Mouse (Mus musculus): ENCODE measurements around the gene Scoc. TPM values are rescaled to one million over a fixed set of nuclear protein-coding genes. Genes with fewer than 3 reads are reported as not detected.
"Not testable (repeated sequence)": the region's sequence is repeated elsewhere in the genome, so short reads cannot be mapped to it uniquely, and the experiment has no call there.

The Scoc gene
- polyA plus RNA-seq (2016; fragmentation: Nextera tagmentation; extraction: Ambion mirVana), result 74.7 and 83.7 TPM in 2 replicates

GRCm38 (mm10) chr8:83458222-83458621 lies at the start of gene Scoc:
Gene Scoc, minus strand, starts transcription at chr8:83458391.
- no peak for DNase-seq (ENCODE audit: low spot score)
- Histone ChIP-seq H3K4me1 (no peaks in the 10 kb centered on the region), H3K27ac (no peak within 1 kb of the TSS), H3K36me3 (no peaks in the 10 kb centered on the region), H3K27me3 (ENCODE audit: insufficient read depth, poor library complexity, severe bottlenecking) (no peaks in the 10 kb centered on the region), H3K4me3 (no peak within 1 kb of the TSS), H3K9me3 (no peaks in the 10 kb centered on the region)
- 80% methylated on average over 14 of the region's 14 CpGs for WGBS

GRCm38 (mm10) chr8:83459606-83460005 lies 1.4 kb upstream of the Scoc start:
- Histone ChIP-seq H3K4me3 (no peak overlapping the region), H3K4me1 (no peaks in the 10 kb centered on the region), H3K27me3 (ENCODE audit: insufficient read depth, poor library complexity, severe bottlenecking) (no peaks in the 10 kb centered on the region), H3K9me3 (no peaks in the 10 kb centered on the region), H3K27ac (no peak overlapping the region), H3K36me3 (no peaks in the 10 kb centered on the region)
- DNase-seq (ENCODE audit: low spot score), result no peak
- WGBS, result 73% methylated on average over 3 of the region's 3 CpGs

- H3K4me3 ChIP-seq, result no peak overlapping the region
- no peaks in the 10 kb centered on the region for H3K9me3 ChIP-seq
- no peak for DNase-seq (ENCODE audit: low spot score)
- WGBS, result 54% methylated on average over 6 of the region's 6 CpGs
- no peak overlapping the region for H3K27ac ChIP-seq
- no peaks in the 10 kb centered on the region for H3K36me3 ChIP-seq
- H3K27me3 ChIP-seq (ENCODE audit: insufficient read depth, poor library complexity, severe bottlenecking), result no peaks in the 10 kb centered on the region
- H3K4me1 ChIP-seq, result no peaks in the 10 kb centered on the region
These were observed 1.1 kb downstream of the Scoc start for GRCm38 (mm10) chr8:83457121-83457520.

GRCm38 (mm10) chr8:83451056-83451455 lies 7.1 kb downstream of the Scoc start:
- H3K36me3 ChIP-seq, result no peaks in the 10 kb centered on the region
- no peaks in the 10 kb centered on the region for H3K27me3 ChIP-seq (ENCODE audit: insufficient read depth, poor library complexity, severe bottlenecking)
- H3K9me3 ChIP-seq, result no peaks in the 10 kb centered on the region
- no peak overlapping the region for H3K4me3 ChIP-seq
- WGBS, result 30% methylated on average over 3 of the region's 3 CpGs
- H3K27ac ChIP-seq, result no peak overlapping the region
- DNase-seq (ENCODE audit: low spot score), result no peak
- H3K4me1 ChIP-seq, result no peaks in the 10 kb centered on the region

GRCm38 (mm10) chr8:83449960-83450359 lies 8.2 kb downstream of the Scoc start:
- Histone ChIP-seq H3K9me3 (no peaks in the 10 kb centered on the region), H3K27ac (no peak overlapping the region), H3K4me3 (no peak overlapping the region), H3K4me1 (no peaks in the 10 kb centered on the region), H3K27me3 (ENCODE audit: insufficient read depth, poor library complexity, severe bottlenecking) (no peaks in the 10 kb centered on the region), H3K36me3 (no peaks in the 10 kb centered on the region)
- no peak for DNase-seq (ENCODE audit: low spot score)
- WGBS, result 71% methylated on average over 1 of the region's 1 CpGs

GRCm38 (mm10) chr8:83443052-83443400 lies 15.2 kb downstream of the Scoc start:
- Histone ChIP-seq H3K27me3 (ENCODE audit: insufficient read depth, poor library complexity, severe bottlenecking) (no peaks in the 10 kb centered on the region), H3K4me1 (peaks cover 8% of the 10 kb centered on the region; the same call in 1 of the 2 replicates), H3K9me3 (no peaks in the 10 kb centered on the region), H3K36me3 (peaks cover 2% of the 10 kb centered on the region; the same call in 1 of the 2 replicates), H3K4me3 (peak overlapping the region; percentile 87), H3K27ac (peak overlapping the region; percentile 96)
- DNase-seq (ENCODE audit: low spot score), result no peak
- WGBS, result 35% methylated on average over 5 of the region's 5 CpGs

GRCm38 (mm10) chr8:83442243-83443051 lies 15.7 kb downstream of the Scoc start:
- Histone ChIP-seq H3K4me3 (peak overlapping the region; percentile 87), H3K27ac (peak overlapping the region; percentile 96), H3K9me3 (no peaks in the 10 kb centered on the region), H3K27me3 (ENCODE audit: insufficient read depth, poor library complexity, severe bottlenecking) (no peaks in the 10 kb centered on the region), H3K36me3 (peaks cover 8% of the 10 kb centered on the region), H3K4me1 (peaks cover 8% of the 10 kb centered on the region; the same call in 1 of the 2 replicates)
- WGBS, result 1% methylated on average over 64 of the region's 64 CpGs
- DNase-seq (ENCODE audit: low spot score), result peak; percentile 100

GRCm38 (mm10) chr8:83441656-83442242 lies 16.4 kb downstream of the Scoc start:
- peaks cover 15% of the 10 kb centered on the region for H3K36me3 ChIP-seq
- WGBS, result 2% methylated on average over 29 of the region's 29 CpGs
- no peaks in the 10 kb centered on the region for H3K9me3 ChIP-seq
- peaks cover 8% of the 10 kb centered on the region; the same call in 1 of the 2 replicates for H3K4me1 ChIP-seq
- H3K27ac ChIP-seq, result peak overlapping the region; percentile 96
- no peak for DNase-seq (ENCODE audit: low spot score)
- H3K4me3 ChIP-seq, result peak overlapping the region; percentile 87
- H3K27me3 ChIP-seq (ENCODE audit: insufficient read depth, poor library complexity, severe bottlenecking), result no peaks in the 10 kb centered on the region

- peaks cover 13% of the 10 kb centered on the region; the same call in 1 of the 2 replicates for H3K27me3 ChIP-seq (ENCODE audit: insufficient read depth, poor library complexity, severe bottlenecking)
- H3K36me3 ChIP-seq, result peaks cover 35% of the 10 kb centered on the region
- no peak for DNase-seq (ENCODE audit: low spot score)
- H3K4me1 ChIP-seq, result 0 out of 2 replicates have a peak, but pooled peaks cover 8% of the 10 kb centered on the region
- no peak overlapping the region for H3K4me3 ChIP-seq
- H3K27ac ChIP-seq, result no peak overlapping the region
- 78% methylated on average over 1 of the region's 1 CpGs for WGBS
- no peaks in the 10 kb centered on the region for H3K9me3 ChIP-seq
These were observed 21.1 kb downstream of the Scoc start for GRCm38 (mm10) chr8:83437077-83437476.

GRCm38 (mm10) chr8:83429071-83429524 lies 29.1 kb downstream of the Scoc start:
- DNase-seq (ENCODE audit: low spot score), result no peak
- no peaks in the 10 kb centered on the region for H3K9me3 ChIP-seq
- H3K4me3 ChIP-seq, result no peak overlapping the region
- whole genome bisulfite sequencing, result 63% methylated on average over 4 of the region's 4 CpGs
- H3K27ac ChIP-seq, result no peak overlapping the region
- no peaks in the 10 kb centered on the region for H3K4me1 ChIP-seq
- H3K36me3 ChIP-seq, result peaks cover 11% of the 10 kb centered on the region; the same call in 1 of the 2 replicates
- H3K27me3 ChIP-seq (ENCODE audit: insufficient read depth, poor library complexity, severe bottlenecking), result peaks cover 62% of the 10 kb centered on the region

GRCm38 (mm10) chr8:83428621-83429020 lies 29.6 kb downstream of the Scoc start:
- H3K4me3 ChIP-seq; DNase-seq (ENCODE audit: low spot score); H3K4me1 ChIP-seq; H3K27ac ChIP-seq; H3K9me3 ChIP-seq; H3K36me3 ChIP-seq: not testable (repeated sequence)
- peaks cover 61% of the 10 kb centered on the region for H3K27me3 ChIP-seq (ENCODE audit: insufficient read depth, poor library complexity, severe bottlenecking)
- WGBS, result 87% methylated on average over 3 of the region's 3 CpGs

- whole genome bisulfite sequencing, result 38% methylated on average over 7 of the region's 7 CpGs
- Histone ChIP-seq H3K4me3 (no peak overlapping the region), H3K27ac (no peak overlapping the region), H3K36me3 (no peaks in the 10 kb centered on the region), H3K27me3 (ENCODE audit: insufficient read depth, poor library complexity, severe bottlenecking) (peaks cover 65% of the 10 kb centered on the region), H3K9me3 (no peaks in the 10 kb centered on the region), H3K4me1 (no peaks in the 10 kb centered on the region)
- no peak for DNase-seq (ENCODE audit: low spot score)
These were observed 31.2 kb downstream of the Scoc start for GRCm38 (mm10) chr8:83426949-83427348.

GRCm38 (mm10) chr8:83426104-83426759 lies 32.0 kb downstream of the Scoc start:
- H3K9me3 ChIP-seq, result no peaks in the 10 kb centered on the region
- H3K27ac ChIP-seq, result no peak overlapping the region
- 55% methylated on average over 11 of the region's 11 CpGs for WGBS
- H3K36me3 ChIP-seq, result no peaks in the 10 kb centered on the region
- no peaks in the 10 kb centered on the region for H3K4me1 ChIP-seq
- no peak overlapping the region for H3K4me3 ChIP-seq
- DNase-seq (ENCODE audit: low spot score), result no peak
- H3K27me3 ChIP-seq (ENCODE audit: insufficient read depth, poor library complexity, severe bottlenecking), result peaks cover 67% of the 10 kb centered on the region

Measured in heart, embryonic 10.5 days (tissue).